Mouse (Mus musculus) forebrain, embryonic 16.5 days (tissue): ENCODE results near the gene Sipa1l1. TPM values are rescaled to one million over a fixed set of nuclear protein-coding genes. Genes with fewer than 3 reads are reported as not detected.

Source experiments
- ATAC-seq: fragments of 200-750 bp; cut with Nextera tagmentation; 2 replicates; pipeline ENCODE4 v1.8.0; 2017; ENCODE audit warnings: mild to moderate bottlenecking, moderate library complexity
- H3K27ac ChIP-seq: fragments of 300-500 bp; sonication (generic); 2 replicates; pipeline ENCODE4 v1.5.1; 2014; ENCODE audit warnings: low read length, control low read depth
- H3K27me3 ChIP-seq: fragments of 300-500 bp; sonication (generic); replicated peaks from 2 replicates; pipeline ENCODE4 v1.6.1; 2014; ENCODE audit warnings: low read length; ENCODE audit not compliant: control insufficient read depth, insufficient read depth
- H3K36me3 ChIP-seq: fragments of 300-500 bp; sonication (generic); 2 replicates; pipeline ENCODE4 v1.6.1; 2014; ENCODE audit not compliant: control insufficient read depth, insufficient read depth
- H3K4me1 ChIP-seq: fragments of 300-500 bp; sonication (generic); replicated peaks from 2 replicates; pipeline ENCODE4 v1.6.1; 2014; ENCODE audit warnings: low read length; ENCODE audit not compliant: control insufficient read depth, insufficient read depth
- H3K4me2 ChIP-seq: fragments of 300-500 bp; sonication (generic); 2 replicates; pipeline ENCODE4 v1.6.1; 2014; ENCODE audit warnings: mild to moderate bottlenecking, low read length, control low read depth
- H3K4me3 ChIP-seq: fragments of 300-500 bp; sonication (generic); replicated peaks from 2 replicates; pipeline ENCODE4 v1.5.1; 2014; ENCODE audit warnings: mild to moderate bottlenecking, low read length, control low read depth
- H3K9ac ChIP-seq: fragments of 300-500 bp; sonication (generic); replicated peaks from 2 replicates; pipeline ENCODE4 v1.6.1; 2014; ENCODE audit warnings: low read depth, low read length, control low read depth
- H3K9me3 ChIP-seq: fragments of 300-500 bp; sonication (generic); 2 replicates; pipeline ENCODE4 v1.6.1; 2016; ENCODE audit warnings: low read length; ENCODE audit not compliant: control insufficient read depth
- WGBS: fragments of 180-500 bp; shearing (Covaris S2); extraction: QIAGEN DNeasy Blood & Tissue Kit; methylation state at CpG from one replicate; pipeline ENCODE4 v1.1.7; 2014; 5-methylcytosine and 5-hydroxymethylcytosine counted together
- polyA plus RNA-seq: library from polyadenylated mRNA; unstranded; fragments of >200 nt; fragmentation: Nextera tagmentation; extraction: Ambion mirVana; gene quantifications from 2 replicates; pipeline ENCODE4 v1.2.1, GENCODE M21; 2015

Sipa1l1 gene
- polyA plus RNA-seq, 1 experiment from 2014 or later: 26.8 TPM

DNA sequence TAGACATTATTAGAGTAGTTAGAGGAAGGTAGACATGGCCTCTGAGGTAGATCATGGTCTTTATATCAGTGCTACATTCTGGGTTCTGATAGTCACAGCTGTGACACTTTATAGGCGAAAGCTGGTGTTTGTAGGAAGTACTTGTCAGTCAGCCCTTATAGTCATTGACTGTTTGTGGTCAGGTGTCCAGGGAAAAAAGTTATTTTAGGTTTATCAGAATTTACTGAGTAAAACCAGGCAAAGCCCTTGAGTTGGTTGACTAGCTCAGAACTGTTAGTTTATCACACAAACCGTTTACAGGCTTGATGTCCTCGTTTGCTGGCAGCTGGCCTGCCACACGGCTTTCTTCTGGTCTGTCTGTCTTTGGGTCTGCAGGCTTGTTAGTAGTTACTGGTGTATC is 61.0 kb downstream of the Sipa1l1 start:
- Histone ChIP-seq H3K4me1 (peaks cover 9% of the 10 kb centered on the region; the same call in 1 of the 2 replicates), H3K9me3 (no peaks in the 10 kb centered on the region), H3K4me3 (no peak overlapping the region), H3K4me2 (no peak overlapping the region), H3K27ac (no peak overlapping the region), H3K27me3 (no peaks in the 10 kb centered on the region), H3K36me3 (no peaks in the 10 kb centered on the region), H3K9ac (no peak overlapping the region)
- 47% methylated on average over 4 of the region's 4 CpGs for WGBS
- no peak for ATAC-seq

DNA sequence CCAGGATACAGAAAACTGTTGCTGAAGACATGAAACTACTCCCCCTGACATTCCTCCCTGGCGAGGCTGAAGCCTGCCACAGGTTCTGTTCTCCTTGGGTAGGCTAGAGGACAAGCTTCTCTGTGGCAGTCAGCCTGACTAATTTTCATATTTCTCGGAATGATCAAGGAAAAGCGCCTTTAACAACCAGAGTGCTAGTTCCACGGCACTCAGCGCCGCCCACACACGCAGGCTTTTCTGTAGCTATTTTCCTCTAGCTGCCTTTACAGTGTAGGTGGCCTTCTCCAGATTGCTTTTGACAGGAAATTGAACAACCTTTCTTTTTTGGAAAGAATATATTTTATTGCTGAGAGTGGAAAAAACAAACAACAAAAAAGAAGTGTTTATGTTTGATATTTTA is 62.1 kb downstream of the Sipa1l1 start:
- 71% methylated on average over 7 of the region's 7 CpGs for WGBS
- H3K27ac ChIP-seq: no peak overlapping the region
- no peaks in the 10 kb centered on the region for H3K36me3 ChIP-seq
- ATAC-seq: no peak
- no peak overlapping the region for H3K4me3 ChIP-seq
- no peaks in the 10 kb centered on the region for H3K27me3 ChIP-seq
- H3K4me2 ChIP-seq: no peak overlapping the region
- no peak overlapping the region for H3K9ac ChIP-seq
- H3K4me1 ChIP-seq: peaks cover 9% of the 10 kb centered on the region; the same call in 1 of the 2 replicates
- no peaks in the 10 kb centered on the region for H3K9me3 ChIP-seq

DNA sequence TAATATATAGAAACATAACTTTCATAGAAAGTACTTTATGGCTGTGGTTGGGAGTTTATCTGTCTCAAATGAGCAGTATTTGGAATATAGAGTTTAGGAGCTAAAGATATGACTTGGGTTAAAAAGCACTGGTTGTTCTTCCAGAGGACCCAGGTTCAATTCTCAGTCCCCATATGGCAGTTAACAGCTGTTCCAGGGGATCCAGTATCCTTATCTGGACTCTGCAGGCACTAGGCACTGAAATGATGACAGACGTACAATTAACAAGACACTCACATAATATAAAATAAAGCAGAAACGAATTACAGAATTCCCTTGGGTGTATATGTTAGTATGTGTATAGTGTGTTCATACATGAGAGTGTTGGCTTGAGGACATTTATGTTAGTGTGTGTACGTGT is 64.1 kb downstream of the Sipa1l1 start:
- no peak for ATAC-seq
- 91% methylated on average over 3 of the region's 3 CpGs for WGBS
- Histone ChIP-seq H3K4me1 (peaks cover 11% of the 10 kb centered on the region; the same call in 1 of the 2 replicates), H3K27me3 (no peaks in the 10 kb centered on the region), H3K4me3 (no peak overlapping the region), H3K36me3 (no peaks in the 10 kb centered on the region), H3K9ac (no peak overlapping the region), H3K27ac (no peak overlapping the region), H3K9me3 (no peaks in the 10 kb centered on the region), H3K4me2 (no peak overlapping the region)

DNA sequence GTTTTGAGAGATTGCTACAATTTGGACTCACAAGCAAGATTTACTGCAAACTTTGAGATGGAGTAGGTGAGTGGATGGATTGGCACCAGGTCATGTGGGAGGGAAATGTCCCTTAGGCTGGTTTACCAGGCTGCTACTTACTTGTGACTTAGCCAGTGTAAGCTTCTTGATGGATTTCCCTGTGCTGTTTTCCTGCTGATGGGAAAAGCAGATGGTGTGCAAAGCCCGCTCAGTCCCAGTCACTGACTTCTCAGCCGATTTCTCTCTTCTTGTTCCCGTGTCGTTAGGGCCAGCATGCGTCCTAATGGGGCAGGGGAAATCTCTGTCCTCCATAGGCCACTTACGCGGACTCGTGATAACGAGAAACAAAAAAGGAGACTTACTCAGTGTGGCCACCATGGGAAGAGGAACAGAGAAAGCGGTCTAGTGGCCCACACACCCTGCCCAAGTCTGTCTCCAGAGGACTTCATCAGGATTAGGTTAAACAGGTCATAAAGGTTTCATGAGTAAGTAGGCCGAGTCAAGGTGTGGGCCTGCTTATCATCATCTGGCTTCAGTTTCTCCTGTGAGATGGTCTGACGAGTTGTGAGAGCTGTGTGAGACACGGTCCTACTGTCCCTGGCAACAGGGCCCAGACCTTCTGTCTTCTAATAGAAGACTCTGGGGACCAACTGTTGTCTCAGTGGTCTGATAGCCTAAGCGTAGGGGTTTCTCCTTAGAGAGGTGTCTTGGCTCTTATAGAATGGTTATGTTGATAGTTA is 65.5 kb downstream of the Sipa1l1 start:
- no peaks in the 10 kb centered on the region for H3K36me3 ChIP-seq
- no peak overlapping the region for H3K9ac ChIP-seq
- no peak overlapping the region for H3K4me3 ChIP-seq
- no peaks in the 10 kb centered on the region for H3K9me3 ChIP-seq
- H3K4me1 ChIP-seq: peaks cover 11% of the 10 kb centered on the region; the same call in 1 of the 2 replicates
- ATAC-seq: no peak
- no peak overlapping the region for H3K4me2 ChIP-seq
- H3K27me3 ChIP-seq: no peaks in the 10 kb centered on the region
- 82% methylated on average over 14 of the region's 14 CpGs for WGBS
- H3K27ac ChIP-seq: no peak overlapping the region

DNA sequence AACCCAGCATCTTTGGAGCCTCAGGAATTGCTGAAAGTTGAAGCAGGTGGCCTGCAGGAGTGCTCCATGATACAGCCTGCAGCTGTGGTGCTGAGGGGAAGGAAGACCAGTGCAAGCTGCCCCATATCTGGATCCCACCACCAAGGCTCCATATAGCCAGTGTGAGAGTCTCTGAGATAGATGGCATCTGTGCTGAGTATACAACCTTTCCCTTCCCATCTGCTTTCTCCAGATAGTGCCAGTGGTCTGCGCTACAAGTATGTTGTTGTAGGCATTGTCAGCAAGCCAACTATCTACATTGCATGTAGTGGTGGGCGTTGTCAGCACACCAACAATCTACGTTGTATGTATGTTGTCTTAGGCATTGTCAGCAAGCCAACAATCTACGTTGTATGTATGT is 68.0 kb downstream of the Sipa1l1 start:
- Histone ChIP-seq H3K27ac (no peak overlapping the region), H3K4me3 (no peak overlapping the region), H3K4me2 (no peak overlapping the region), H3K4me1 (peaks cover 2% of the 10 kb centered on the region; the same call in 1 of the 2 replicates), H3K9me3 (no peaks in the 10 kb centered on the region), H3K36me3 (no peaks in the 10 kb centered on the region), H3K9ac (no peak overlapping the region), H3K27me3 (no peaks in the 10 kb centered on the region)
- 92% methylated on average over 4 of the region's 4 CpGs for WGBS
- no peak for ATAC-seq

DNA sequence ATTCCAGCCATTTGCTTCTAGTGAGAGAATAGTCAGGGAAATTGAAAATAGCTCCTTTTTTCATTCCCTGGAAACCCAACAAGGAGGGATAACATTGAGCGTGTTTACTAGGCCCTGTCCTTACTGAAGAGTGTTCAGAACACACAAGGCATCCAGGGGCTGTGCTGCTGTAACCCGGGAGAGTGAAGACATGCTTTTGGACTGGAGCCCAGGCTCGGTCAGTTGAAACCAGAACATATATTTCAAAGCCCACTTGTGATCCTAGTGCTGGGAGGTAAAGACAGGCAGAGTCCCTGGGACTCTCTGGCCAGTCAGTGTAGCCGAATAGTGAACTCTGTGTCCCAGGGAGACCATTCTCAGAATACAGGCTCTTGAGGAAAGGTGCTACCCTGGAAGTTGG is 68.8 kb downstream of the Sipa1l1 start:
- ATAC-seq: no peak
- no peaks in the 10 kb centered on the region for H3K36me3 ChIP-seq
- 64% methylated on average over 4 of the region's 4 CpGs for WGBS

DNA sequence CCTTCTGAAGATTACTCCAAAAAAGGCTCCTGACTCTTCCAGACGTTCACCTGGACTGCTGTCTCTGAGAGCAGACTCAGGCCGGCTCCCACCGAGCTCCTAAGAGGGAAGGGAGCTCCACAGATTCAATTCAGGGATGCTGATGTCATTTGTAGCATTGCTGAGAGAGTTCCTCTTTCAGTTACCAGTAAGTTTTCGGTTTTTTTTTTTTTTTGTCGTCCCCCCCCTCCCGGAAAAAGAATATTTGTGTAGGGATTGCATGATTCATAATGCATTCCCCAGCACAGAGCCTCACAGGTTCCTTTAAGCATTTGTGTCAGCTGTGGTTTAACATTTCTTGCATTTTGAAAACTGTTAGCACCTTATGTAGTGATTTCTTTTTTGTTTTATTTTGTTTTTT is 71.6 kb downstream of the Sipa1l1 start:
- H3K4me3 ChIP-seq: no peak overlapping the region
- H3K4me2 ChIP-seq: no peak overlapping the region
- no peaks in the 10 kb centered on the region for H3K36me3 ChIP-seq
- no peak overlapping the region for H3K9ac ChIP-seq
- ATAC-seq: no peak
- H3K27me3 ChIP-seq: no peaks in the 10 kb centered on the region
- peaks cover 2% of the 10 kb centered on the region; the same call in 1 of the 2 replicates for H3K4me1 ChIP-seq
- no peaks in the 10 kb centered on the region for H3K9me3 ChIP-seq
- WGBS: 82% methylated on average over 6 of the region's 6 CpGs
- H3K27ac ChIP-seq: no peak overlapping the region

More for the DNA sequence above, 68.8 kb downstream of the Sipa1l1 start:
- no peaks in the 10 kb centered on the region for H3K9me3 ChIP-seq
- no peaks in the 10 kb centered on the region for H3K27me3 ChIP-seq
- H3K4me2 ChIP-seq: no peak overlapping the region
- peaks cover 2% of the 10 kb centered on the region; the same call in 1 of the 2 replicates for H3K4me1 ChIP-seq
- H3K4me3 ChIP-seq: no peak overlapping the region
- no peak overlapping the region for H3K27ac ChIP-seq
- no peak overlapping the region for H3K9ac ChIP-seq

DNA sequence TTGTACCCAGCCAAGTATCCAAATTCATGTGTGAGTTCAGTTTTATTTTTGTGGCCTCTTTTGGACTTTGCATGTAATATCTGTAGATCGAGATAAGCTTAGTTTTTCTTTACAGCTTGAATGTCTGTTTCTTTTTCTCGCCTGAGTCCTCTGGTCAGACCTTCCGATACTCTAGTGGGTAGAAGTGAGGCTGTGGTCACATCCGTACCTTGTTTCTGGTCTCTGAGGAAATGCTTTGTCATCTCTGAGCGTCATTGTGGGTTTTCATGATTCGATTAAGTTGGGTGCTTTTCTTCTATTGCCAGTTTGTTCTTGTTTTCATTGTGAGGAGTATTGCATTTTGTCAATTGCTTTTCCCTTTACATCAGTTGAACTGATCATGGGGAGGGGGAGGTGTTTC is 76.1 kb downstream of the Sipa1l1 start:
- Histone ChIP-seq H3K4me3 (no peak overlapping the region), H3K4me2 (no peak overlapping the region), H3K9ac (no peak overlapping the region), H3K4me1 (no peaks in the 10 kb centered on the region), H3K27me3 (no peaks in the 10 kb centered on the region), H3K36me3 (no peaks in the 10 kb centered on the region), H3K27ac (no peak overlapping the region), H3K9me3 (no peaks in the 10 kb centered on the region)
- 92% methylated on average over 6 of the region's 6 CpGs for WGBS
- no peak for ATAC-seq

DNA sequence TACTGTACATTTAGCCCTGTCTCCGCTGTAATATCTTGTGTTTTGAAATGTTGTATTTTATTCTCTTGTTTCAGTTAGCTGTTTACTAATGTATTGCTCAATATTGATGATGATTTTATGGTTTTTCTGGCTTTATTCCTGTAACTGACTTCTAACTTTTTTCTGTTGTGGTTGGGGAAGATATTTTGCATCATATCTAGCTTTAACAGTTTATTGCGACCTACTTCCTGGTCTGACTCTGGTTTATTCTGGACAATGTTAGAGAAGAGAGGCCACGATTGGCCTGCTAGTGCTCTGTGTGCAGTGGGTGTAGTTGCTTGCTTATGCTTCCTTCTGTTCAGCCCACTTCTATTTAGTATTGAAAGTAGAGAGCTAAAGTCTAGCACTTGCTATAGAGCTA is 77.3 kb downstream of the Sipa1l1 start:
- no peaks in the 10 kb centered on the region for H3K4me1 ChIP-seq
- no peak overlapping the region for H3K4me2 ChIP-seq
- 90% methylated on average over 3 of the region's 3 CpGs for WGBS
- no peaks in the 10 kb centered on the region for H3K36me3 ChIP-seq
- no peak overlapping the region for H3K9ac ChIP-seq
- H3K27ac ChIP-seq: no peak overlapping the region
- no peak for ATAC-seq
- H3K4me3 ChIP-seq: no peak overlapping the region
- no peaks in the 10 kb centered on the region for H3K27me3 ChIP-seq
- H3K9me3 ChIP-seq: no peaks in the 10 kb centered on the region
